Mouse (Mus musculus) spleen, adult 2 months (tissue): ENCODE measurements around the gene Egfem1.

Source experiments
- CTCF ChIP-seq: fragments of 200-500 bp; IDR thresholded peaks from 2 replicates; pipeline ENCODE4 v1.5.1; 2011; ENCODE audit warnings: mild to moderate bottlenecking, inconsistent platforms; ENCODE audit not compliant: insufficient read depth, insufficient read length, insufficient replicate concordance; ENCODE audit errors: extremely low read depth
- POLR2A ChIP-seq: fragments of 200-500 bp; IDR thresholded peaks from 2 replicates; pipeline ENCODE4 v1.6.1; 2011; ENCODE audit warnings: low read depth, low read length, inconsistent platforms

- TF ChIP-seq POLR2A (no peak), CTCF (no peak)
Observed at GRCm38 (mm10) chr3:29444661-29445060, 362.8 kb downstream of the Egfem1 start.
